Mouse (Mus musculus): Measurements from ENCODE around the gene Mageb4.
"Not testable (repeated sequence)": the region's sequence is repeated elsewhere in the genome, so short reads cannot be mapped to it uniquely, and the experiment has no call there.

Gene Mageb4

GRCm38 (mm10) chrX:86304993-86305392, at the start of gene Mageb4:
TSS of gene Mageb4 (minus strand) at chrX:86305093.
- not testable (repeated sequence) for DNase-seq (ENCODE audit: extremely low spot score)

GRCm38 (mm10) chrX:86284597-86284996, 20.3 kb downstream of the Mageb4 start:
- DNase-seq (ENCODE audit: extremely low spot score), result not testable (repeated sequence)

- not testable (repeated sequence) for DNase-seq (ENCODE audit: extremely low spot score)
Observed at GRCm38 (mm10) chrX:86245950-86246349, 58.9 kb downstream of the Mageb4 start.

- DNase-seq (ENCODE audit: extremely low spot score), result no peak
Observed at GRCm38 (mm10) chrX:86237246-86237645, 67.6 kb downstream of the Mageb4 start.

Measured in embryo, embryonic 9.5 days (tissue).